10 mouse cellular contexts compared by ENCODE assay signal in genomic region chr9:104079379-104079778, GRCm38 (mm10). TPM values are rescaled to one million over a fixed set of nuclear protein-coding genes. Genes with fewer than 3 reads are reported as not detected.
DNase-seq lines count a peak whose midpoint lies in the region; ATAC-seq and TF ChIP-seq lines count a peak whose summit lies in the region.
"Had no signal": no experiment of that assay in that cellular context is flagged by ENCODE, and none has a peak within 500 bp of the region (broad histone marks: within the 10 kb centered on the region; RNA-seq: fewer than 3 reads in every experiment).

No protein-coding gene starts in this region.

- DNase-seq in heart, adult 2 months: peak; percentile 27 to 36
- peak; percentile 44 for DNase-seq in 3134 (ENCODE audit: extremely low read depth, insufficient read length, low spot score)
- DNase-seq in MEL (ENCODE audit: low read depth, low spot score): peak; percentile 81
- peak; percentile 70 for DNase-seq in embryo, embryonic 10 days (ENCODE audit: low spot score)
- DNase-seq in kidney, postnatal 4 days: peak; percentile 74 to 76

- H3K4me2 ChIP-seq in heart, embryonic 12.5 days: no peak overlapping the region
- H3K4me2 ChIP-seq: embryonic facial prominence, embryonic 15.5 days; lung, embryonic 15.5 days had no signal

- ATAC-seq in heart, embryonic 12.5 days (ENCODE audit: insufficient number of reproducible peaks, low FRiP score): no peak
- ATAC-seq in monocyte, adult 5-6 weeks (replicated peaks; ENCODE audit: insufficient number of reproducible peaks, low FRiP score, low TSS enrichment, poor library complexity, severe bottlenecking): peak; percentile 61; the same call in 1 of the 2 replicates
- no peak for ATAC-seq in frontal cortex, adult (ENCODE audit: low TSS enrichment)

- H3K9ac ChIP-seq in heart, adult 2 months (ENCODE audit: low read depth, low read length): no peak overlapping the region
- H3K9ac ChIP-seq in heart, embryonic 12.5 days: no peak overlapping the region
- H3K9ac ChIP-seq in MEL (ENCODE audit: control insufficient read depth, low read depth, low read length, poor library complexity, severe bottlenecking): no peak overlapping the region
- H3K9ac ChIP-seq: embryonic facial prominence, embryonic 15.5 days; lung, embryonic 15.5 days had no signal

- TF ChIP-seq EP300 in heart, adult 2 months (IDR thresholded peaks at IDR 0.05; ENCODE audit: insufficient read depth, low read depth, low read length): no peak
- no peak for TF ChIP-seq EP300 in MEL (IDR thresholded peaks at IDR 0.05; ENCODE audit: low read depth in 1 of 2, low read length in 2 of 2)

- no peaks in the 10 kb centered on the region for H3K9me3 ChIP-seq in heart, embryonic 12.5 days (replicated peaks)
- H3K9me3 ChIP-seq in MEL (replicated peaks; ENCODE audit: insufficient read depth, low read length): no peaks in the 10 kb centered on the region
- H3K9me3 ChIP-seq: embryonic facial prominence, embryonic 15.5 days; lung, embryonic 15.5 days had no signal

- 54% methylated on average over 5 of the region's 5 CpGs for WGBS in heart, adult 2 months
- 49% methylated on average over 5 of the region's 5 CpGs for WGBS in heart, embryonic 12.5 days

- peak; percentile 72 for TF ChIP-seq CTCF in heart, adult 2 months (IDR thresholded peaks at IDR 0.05)
- peak; percentile 73 to 82 (median 81) for TF ChIP-seq CTCF in MEL (IDR thresholded peaks at IDR 0.05 in 2 of 3, conservative IDR thresholded peaks at IDR 0.05 in 1 of 3; ENCODE audit: control insufficient read depth in 1 of 3, insufficient read depth in 1 of 3, low read depth in 2 of 3, low read length in 3 of 3, poor library complexity in 1 of 3, severe bottlenecking in 1 of 3)

- H3K4me1 ChIP-seq in heart, adult 2 months (ENCODE audit: control insufficient read depth, insufficient read depth, low read length): no peaks in the 10 kb centered on the region
- H3K4me1 ChIP-seq in heart, embryonic 12.5 days (replicated peaks): no peaks in the 10 kb centered on the region
- no peaks in the 10 kb centered on the region for H3K4me1 ChIP-seq in MEL (ENCODE audit: control insufficient read depth in 1 of 2, insufficient read depth in 2 of 2, low read length in 2 of 2)
- H3K4me1 ChIP-seq: embryonic facial prominence, embryonic 15.5 days; lung, embryonic 15.5 days had no signal

- TF ChIP-seq RAD21 in MEL (IDR thresholded peaks at IDR 0.05; ENCODE audit: low read depth, low read length): peak; percentile 64

- no peaks in the 10 kb centered on the region for H3K36me3 ChIP-seq in heart, adult 2 months (ENCODE audit: control insufficient read depth, insufficient read depth, low read length)
- H3K36me3 ChIP-seq in heart, embryonic 12.5 days: peaks cover 8% of the 10 kb centered on the region; the same call in 1 of the 2 replicates
- H3K36me3 ChIP-seq in MEL (ENCODE audit: control insufficient read depth in 1 of 2, insufficient read depth in 2 of 2, low read length in 2 of 2): peaks cover 1 to 2% of the 10 kb centered on the region in 2 experiments; a peak in 3 of 4 replicates
- H3K36me3 ChIP-seq: embryonic facial prominence, embryonic 15.5 days; lung, embryonic 15.5 days had no signal

- TF ChIP-seq POLR2A in heart, adult 2 months (IDR thresholded peaks at IDR 0.05; ENCODE audit: insufficient read depth, low read depth, low read length): no peak
- no peak for TF ChIP-seq POLR2A in MEL (IDR thresholded peaks at IDR 0.05; ENCODE audit: control insufficient read depth in 1 of 2, insufficient read depth in 1 of 2, low read depth in 1 of 2, low read length in 2 of 2, poor library complexity in 1 of 2)

- H3K4me3 ChIP-seq in heart, adult 2 months: no peak overlapping the region
- no peak overlapping the region for H3K4me3 ChIP-seq in heart, embryonic 12.5 days
- H3K4me3 ChIP-seq in MEL (ENCODE audit: control insufficient read depth in 1 of 2, insufficient read depth in 1 of 2, low read depth in 2 of 2, low read length in 2 of 2): no peak overlapping the region
- H3K4me3 ChIP-seq: embryonic facial prominence, embryonic 15.5 days; lung, embryonic 15.5 days had no signal

- H3K79me2 ChIP-seq in heart, adult 2 months (replicated peaks; ENCODE audit: control insufficient read depth, insufficient read depth, low read length): no peaks in the 10 kb centered on the region
- H3K79me2 ChIP-seq in MEL (ENCODE audit: control insufficient read depth, insufficient read depth, low read length, poor library complexity): no peaks in the 10 kb centered on the region

- no peak overlapping the region for H3K27ac ChIP-seq in heart, adult 2 months
- no peak overlapping the region for H3K27ac ChIP-seq in heart, embryonic 12.5 days (ENCODE audit: poor library complexity, severe bottlenecking)
- no peak overlapping the region for H3K27ac ChIP-seq in MEL (ENCODE audit: control insufficient read depth, low read depth, low read length)
- H3K27ac ChIP-seq: embryonic facial prominence, embryonic 15.5 days; lung, embryonic 15.5 days had no signal

- intact Hi-C loops in heart, adult 2 months (cut with DNase I): loop anchor here (5.0 to 10.0 kb wide), 2 partner anchors 42 to 595 kb away; partner anchors contain the start of gene Bfsp2

- no peaks in the 10 kb centered on the region for H3K27me3 ChIP-seq in heart, adult 2 months (ENCODE audit: control insufficient read depth, insufficient read depth, low read length)
- no peaks in the 10 kb centered on the region for H3K27me3 ChIP-seq in heart, embryonic 12.5 days (replicated peaks)
- H3K27me3 ChIP-seq in MEL (ENCODE audit: control insufficient read depth in 1 of 2, insufficient read depth in 2 of 2, low read length in 2 of 2): no peaks in the 10 kb centered on the region
- H3K27me3 ChIP-seq: embryonic facial prominence, embryonic 15.5 days; lung, embryonic 15.5 days had no signal

TF ChIP-seq in MEL, 35 proteins besides CTCF, POLR2A, EP300 and RAD21:
- peak; percentile 71 for TF ChIP-seq SMC3 (IDR thresholded peaks at IDR 0.05; ENCODE audit: low read depth, low read length)
- no peak for TF ChIP-seq KAT2A (conservative IDR thresholded peaks at IDR 0.05; ENCODE audit: low read depth, low read length)
- TF ChIP-seq MEF2A (IDR thresholded peaks at IDR 0.05; ENCODE audit: extremely low read depth, insufficient replicate concordance, low read depth, low read length, poor library complexity, severe bottlenecking): no peak
- TF ChIP-seq MAFK (IDR thresholded peaks at IDR 0.05; ENCODE audit: borderline replicate concordance, low read depth, low read length): peak; percentile 68; the same call in 1 of the 2 replicates
- peak; percentile 20; the same call in 1 of the 2 replicates for TF ChIP-seq ZC3H11A (IDR thresholded peaks at IDR 0.05; ENCODE audit: low read depth, low read length)

RNA-seq across cellular contexts. Expression of gene Acad11, which starts 16.2 kb away (rescaled TPM):
- 100 to 1,000 TPM in 1 of 2 experiments, 10 to 100 TPM in 1; 99.8 to 110 TPM for total RNA-seq in heart, adult 2 months (2021)
- 72.8 and 135 TPM in 2 replicates for polyA plus RNA-seq in heart, adult 2 months (2012; rRNA removed)
- 10.1 and 10.4 TPM in 2 replicates for polyA plus RNA-seq in heart, embryonic 12.5 days (2016; fragmentation: Nextera tagmentation; extraction: Ambion mirVana)
- total RNA-seq in MEL (2012; rRNA removed): 14.3 and 16.0 TPM in 2 replicates
- polyA plus RNA-seq in MEL (2012; ENCODE audit: insufficient read depth in 1 of 2, insufficient read length in 2 of 2, low read depth in 1 of 2, low replicate concordance in 2 of 2, missing spikeins in 1 of 2): 10 to 100 TPM in 1 of 2 experiments, not detected in 1; 14.2 TPM
- total RNA-seq in monocyte, adult 5-6 weeks (2017): 5.3 to 12.4 TPM (median 6.5 TPM) in 3 replicates

RNA-seq across cellular contexts. Expression of gene Uba5, which starts 16.4 kb away (rescaled TPM):
- 10 to 100 TPM; 14.8 to 16.0 TPM for total RNA-seq in heart, adult 2 months (2021)
- polyA plus RNA-seq in heart, adult 2 months (2012; rRNA removed): 11.4 and 22.0 TPM in 2 replicates
- polyA plus RNA-seq in heart, embryonic 12.5 days (2016; fragmentation: Nextera tagmentation; extraction: Ambion mirVana): 43.6 and 44.5 TPM in 2 replicates
- total RNA-seq in MEL (2012; rRNA removed): 24.2 and 30.8 TPM in 2 replicates
- 10 to 100 TPM in 1 of 2 experiments, not detected in 1; 35.5 TPM for polyA plus RNA-seq in MEL (2012; ENCODE audit: insufficient read depth in 1 of 2, insufficient read length in 2 of 2, low read depth in 1 of 2, low replicate concordance in 2 of 2, missing spikeins in 1 of 2)
- 30.0 to 46.6 TPM (median 44.5 TPM) in 3 replicates for total RNA-seq in monocyte, adult 5-6 weeks (2017)

RNA-seq across cellular contexts. Expression of gene Gm28305, which starts 38.9 kb away (rescaled TPM):
- not detected for total RNA-seq in heart, adult 2 months (2021)
- not detected in 2 replicates for polyA plus RNA-seq in heart, adult 2 months (2012; rRNA removed)
- polyA plus RNA-seq in heart, embryonic 12.5 days (2016; fragmentation: Nextera tagmentation; extraction: Ambion mirVana): not detected in 2 replicates
- not detected in 2 replicates for total RNA-seq in MEL (2012; rRNA removed)
- polyA plus RNA-seq in MEL (2012; ENCODE audit: insufficient read depth in 1 of 2, insufficient read length in 2 of 2, low read depth in 1 of 2, low replicate concordance in 2 of 2, missing spikeins in 1 of 2): not detected
- total RNA-seq in monocyte, adult 5-6 weeks (2017): not detected in 3 replicates
- polyA plus RNA-seq: embryonic facial prominence, embryonic 15.5 days; lung, embryonic 15.5 days had no signal

RNA-seq across cellular contexts. Expression of gene Ackr4, which starts 47.4 kb away (rescaled TPM):
- 1 to 10 TPM; 1.6 to 2.4 TPM for total RNA-seq in heart, adult 2 months (2021)
- polyA plus RNA-seq in heart, adult 2 months (2012; rRNA removed): 6.8 and 10.9 TPM in 2 replicates
- 1.2 and 1.3 TPM in 2 replicates for polyA plus RNA-seq in heart, embryonic 12.5 days (2016; fragmentation: Nextera tagmentation; extraction: Ambion mirVana)
- 0.13 and 0.27 TPM in 2 replicates for total RNA-seq in MEL (2012; rRNA removed)
- under 1 TPM in 1 of 2 experiments, not detected in 1; 0.10 TPM for polyA plus RNA-seq in MEL (2012; ENCODE audit: insufficient read depth in 1 of 2, insufficient read length in 2 of 2, low read depth in 1 of 2, low replicate concordance in 2 of 2, missing spikeins in 1 of 2)
- 0.29 TPM in 1 of 3 replicates, not detected in the others for total RNA-seq in monocyte, adult 5-6 weeks (2017)
